ENCODE assay signal across 12 mouse cellular contexts in the genomic region with DNA sequence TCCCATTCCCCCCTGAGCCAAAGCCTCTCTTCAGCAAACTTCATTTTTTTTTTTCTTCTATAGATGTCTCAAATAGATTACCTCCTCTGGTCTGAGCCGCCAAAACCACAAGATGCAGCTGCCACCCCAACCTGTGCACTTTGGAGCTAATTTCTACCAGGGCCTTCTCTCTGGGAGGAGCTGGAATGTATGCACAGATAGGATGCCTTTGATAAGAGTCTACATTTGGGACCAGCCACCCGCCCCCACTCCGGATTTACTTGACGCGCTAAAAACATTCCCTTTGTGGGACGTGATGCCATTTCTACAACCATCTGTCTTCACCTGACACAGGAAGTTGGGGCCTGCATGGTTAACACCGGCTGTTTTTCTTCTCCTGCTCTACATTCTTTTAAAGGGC.
DNase-seq lines count a peak whose midpoint lies in the region; ATAC-seq lines count a peak whose summit lies in the region.
"Had no signal": no experiment of that assay in that cellular context is flagged by ENCODE, and none has a peak within 500 bp of the region (broad histone marks: within the 10 kb centered on the region; RNA-seq: fewer than 3 reads in every experiment).

No protein-coding gene starts in this region.

- H3K9ac ChIP-seq in heart, embryonic 13.5 days: peak overlapping the region; percentile 2; the same call in 1 of the 2 replicates
- H3K9ac ChIP-seq: forebrain, embryonic 13.5 days; hindbrain, embryonic 15.5 days had no signal

- H3K9me3 ChIP-seq in heart, embryonic 13.5 days: no peaks in the 10 kb centered on the region
- H3K9me3 ChIP-seq: forebrain, embryonic 13.5 days; hindbrain, embryonic 15.5 days; neural tube, embryonic 13.5 days had no signal

- H3K36me3 ChIP-seq in heart, embryonic 13.5 days: no peaks in the 10 kb centered on the region
- H3K36me3 ChIP-seq: hindbrain, embryonic 15.5 days; neural tube, embryonic 13.5 days had no signal

- H3K4me3 ChIP-seq in heart, embryonic 13.5 days: no peak overlapping the region
- H3K4me3 ChIP-seq: forebrain, embryonic 13.5 days; hindbrain, embryonic 15.5 days; neural tube, embryonic 13.5 days had no signal

- peaks cover 48% of the 10 kb centered on the region for H3K4me1 ChIP-seq in heart, embryonic 13.5 days
- H3K4me1 ChIP-seq: forebrain, embryonic 13.5 days had no signal

- 14% methylated on average over 7 of the region's 7 CpGs for WGBS in heart, embryonic 13.5 days

- DNase-seq in heart, postnatal 4 days: no peak
- DNase-seq in urinary bladder, postnatal 14 days (ENCODE audit: low spot score): peak; percentile 46
- DNase-seq in urinary bladder, adult 2 months (ENCODE audit: low spot score): no peak
- peak; percentile 58 to 63 for DNase-seq in right cerebral cortex, postnatal 10 days (ENCODE audit: low spot score in 2 of 2)
- DNase-seq in thymus, postnatal 4 days: peak; percentile 71
- no peak for DNase-seq in retina, postnatal 1 day
- DNase-seq: adrenal gland, adult 8-10 months had no signal

- no peaks in the 10 kb centered on the region; the same call in 1 of the 2 replicates for H3K27me3 ChIP-seq in heart, embryonic 13.5 days (replicated peaks)
- H3K27me3 ChIP-seq: forebrain, embryonic 13.5 days; hindbrain, embryonic 15.5 days; neural tube, embryonic 13.5 days had no signal

- H3K4me2 ChIP-seq in heart, embryonic 13.5 days: peak overlapping the region; percentile 45; the same call in 1 of the 2 replicates
- H3K4me2 ChIP-seq: forebrain, embryonic 13.5 days; neural tube, embryonic 13.5 days had no signal

- 0 out of 2 replicates have a peak overlapping the region, but pooled peaks have one; percentile 20 for H3K27ac ChIP-seq in heart, embryonic 13.5 days (replicated peaks)
- H3K27ac ChIP-seq: forebrain, embryonic 13.5 days had no signal

- ATAC-seq in heart, embryonic 13.5 days (ENCODE audit: extremely low read depth, insufficient number of reproducible peaks, low FRiP score, low TSS enrichment): no peak
- ATAC-seq in erythroid progenitor cell, adult 5-6 weeks (replicated peaks; ENCODE audit: low FRiP score, poor library complexity, severe bottlenecking): no peak
- ATAC-seq: forebrain, embryonic 13.5 days had no signal

Comparison
In these comparisons a context has a peak if more than half of its experiments do, and no peak if none do; other contexts are left out.
1. DNase-seq: peak in urinary bladder, postnatal 14 days (single experiment), right cerebral cortex, postnatal 10 days (2 of 2) and thymus, postnatal 4 days (single experiment); none in heart, postnatal 4 days (single experiment), urinary bladder, adult 2 months (single experiment) and retina, postnatal 1 day (single experiment).